Mouse (Mus musculus) megakaryocyte, embryonic 14.5 days (primary cell): Measurements from ENCODE around the gene Knl1.

ENCODE experiments used
- FLI1 ChIP-seq: IDR thresholded peaks from 2 replicates; pipeline ENCODE4 v1.6.1; 2012; ENCODE audit warnings: low read length, inconsistent platforms, mixed read lengths
- GATA1 ChIP-seq: IDR thresholded peaks from 3 replicates; pipeline ENCODE4 v1.6.1; 2012; ENCODE audit warnings: mixed read lengths, low read length, inconsistent platforms, borderline replicate concordance

- TF ChIP-seq GATA1 (no peak), FLI1 (no peak)
Observed at GRCm38 (mm10) chr2:119113121-119113925, 66.4 kb downstream of the Knl1 start.
